Mouse (Mus musculus): ENCODE measurements at regions not wholly inside any gene's neighbourhood (a gene's known extent, or its start where the extent isn't known, plus 50 kb on each side); places are given as distances from the start of the nearest gene placed in this dataset.

DNA sequence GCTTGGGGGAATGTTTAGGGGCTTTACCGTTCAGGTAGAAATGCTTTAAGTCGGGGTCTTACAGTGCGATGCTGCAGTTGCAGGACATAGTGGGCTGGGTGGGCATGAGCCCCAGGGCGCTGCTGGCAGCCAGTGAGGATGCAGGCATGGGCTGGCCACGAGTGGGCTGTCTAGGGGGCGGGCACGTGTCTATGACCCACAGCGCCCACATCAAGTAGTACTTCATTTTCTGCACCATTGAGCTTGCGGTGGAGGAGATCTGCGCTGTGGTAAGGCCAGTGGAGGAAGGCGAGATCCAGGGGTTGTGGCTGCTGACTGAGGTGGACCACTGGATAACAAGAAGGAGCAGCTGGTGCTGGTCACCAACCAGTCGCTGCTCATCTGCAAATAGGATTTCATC, 52.4 kb upstream of the Olfr291 start:
- no peak for ATAC-seq (replicated peaks; ENCODE audit: low FRiP score, poor library complexity, severe bottlenecking)

DNA sequence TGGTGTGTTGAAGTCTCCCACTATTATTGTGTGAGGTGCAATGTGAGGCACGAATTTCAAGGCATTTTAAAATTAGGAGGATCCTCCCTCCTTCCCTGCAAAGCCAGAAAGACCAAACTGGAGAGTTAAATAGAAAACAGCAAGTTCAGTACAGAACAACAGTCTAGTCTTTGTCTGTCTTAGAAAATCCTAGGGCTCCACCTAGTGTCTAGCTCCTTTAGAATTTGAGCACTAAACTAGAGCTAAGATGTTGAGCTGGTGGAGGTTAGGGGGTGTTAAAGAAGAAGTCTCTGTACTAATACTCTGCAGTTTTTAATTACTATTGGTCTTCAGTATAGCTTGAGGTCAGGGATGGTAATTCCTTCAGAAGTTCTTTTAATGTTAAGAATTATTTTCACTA, 58.7 kb upstream of the Olfr291 start:
- no peak for ATAC-seq (replicated peaks; ENCODE audit: low FRiP score, poor library complexity, severe bottlenecking)

DNA sequence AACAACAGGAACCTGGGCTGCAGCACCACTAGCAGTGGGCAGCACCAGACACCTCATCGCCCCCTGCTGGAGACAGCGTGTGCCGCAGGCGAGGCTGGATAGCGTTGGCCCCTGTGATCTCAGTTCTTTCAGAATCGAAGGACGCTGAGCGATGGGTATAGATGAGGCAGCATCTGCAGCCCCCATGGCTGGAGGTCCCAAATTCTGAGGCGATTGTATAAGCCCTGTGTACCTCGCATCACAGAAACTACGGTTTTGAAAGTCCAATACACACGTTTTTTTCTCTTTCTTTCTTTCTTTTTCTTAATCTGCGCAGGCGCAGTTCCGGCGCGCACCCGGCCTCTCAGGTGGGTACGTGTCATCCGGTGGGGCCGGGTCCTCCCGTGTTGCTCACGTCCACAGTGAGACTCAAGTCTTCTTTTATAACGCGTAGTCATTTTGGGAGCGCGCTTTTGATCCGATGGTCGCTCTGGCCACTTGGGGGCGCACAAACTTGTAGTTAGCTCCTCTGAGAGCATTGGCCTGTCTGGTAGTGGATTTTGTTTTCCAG, 74.0 kb upstream of the Olfr291 start:
- ATAC-seq (replicated peaks; ENCODE audit: low FRiP score, poor library complexity, severe bottlenecking) = peak; percentile 97

DNA sequence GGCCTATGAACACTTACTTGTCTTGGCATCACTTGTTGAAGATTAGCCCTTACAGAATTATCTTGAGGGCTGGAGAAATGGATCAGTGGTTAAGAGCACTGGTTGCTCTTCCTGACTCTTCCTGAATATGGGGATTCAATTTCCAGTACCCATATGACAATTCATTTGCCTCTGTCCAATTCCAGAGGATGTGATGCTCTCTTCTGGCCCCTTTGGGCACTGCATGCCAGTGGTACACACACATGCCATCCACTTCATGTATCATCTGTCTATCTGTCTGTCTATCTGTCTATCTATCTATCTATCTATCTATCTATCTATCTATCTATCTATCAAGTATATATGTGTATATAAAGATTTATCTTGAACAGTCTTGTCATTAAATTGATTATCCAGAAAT, 75.7 kb upstream of the Olfr291 start:
- ATAC-seq (replicated peaks; ENCODE audit: low FRiP score, poor library complexity, severe bottlenecking) = no peak

DNA sequence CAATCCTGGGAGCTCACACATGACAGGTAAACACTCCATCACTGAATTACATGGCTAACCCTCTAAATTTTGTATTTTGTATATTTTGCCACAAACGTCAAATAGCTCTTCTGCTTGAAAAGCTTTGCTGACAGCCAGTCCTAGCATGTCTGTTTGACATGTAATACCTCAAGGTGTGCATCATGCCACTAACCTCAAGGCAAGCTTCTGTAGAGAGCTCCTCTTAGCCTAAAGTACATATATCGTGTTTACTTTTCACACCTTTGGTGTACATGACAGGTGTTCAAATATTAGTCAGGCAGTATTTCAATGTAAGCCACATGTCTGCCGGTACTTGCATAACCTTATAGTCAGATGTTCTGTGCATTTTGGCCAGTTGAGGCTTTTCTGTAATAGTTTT, 66.5 kb upstream of the Zfand6 start:
- no peak for ATAC-seq (replicated peaks; ENCODE audit: low FRiP score, poor library complexity, severe bottlenecking)

DNA sequence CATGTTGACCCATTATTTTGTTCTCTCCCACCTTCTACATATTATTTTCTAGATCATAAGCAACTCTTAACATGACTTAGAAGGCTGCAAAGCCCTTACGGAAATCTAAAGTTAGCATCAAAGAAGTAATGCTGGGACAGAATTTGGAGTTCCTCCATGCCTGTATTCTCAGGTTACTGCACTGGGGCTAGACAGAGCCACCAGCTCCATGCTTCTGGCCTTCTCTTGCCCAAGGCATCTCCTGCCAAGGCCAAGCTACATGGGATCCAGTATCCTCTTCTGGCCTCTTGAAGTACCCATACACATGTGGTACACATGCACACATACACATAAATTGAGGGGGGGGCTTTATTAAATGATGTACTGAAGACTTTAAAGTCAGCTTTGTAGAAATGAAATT, 63.6 kb upstream of the Zfand6 start:
- ATAC-seq (replicated peaks; ENCODE audit: low FRiP score, poor library complexity, severe bottlenecking) = no peak

DNA sequence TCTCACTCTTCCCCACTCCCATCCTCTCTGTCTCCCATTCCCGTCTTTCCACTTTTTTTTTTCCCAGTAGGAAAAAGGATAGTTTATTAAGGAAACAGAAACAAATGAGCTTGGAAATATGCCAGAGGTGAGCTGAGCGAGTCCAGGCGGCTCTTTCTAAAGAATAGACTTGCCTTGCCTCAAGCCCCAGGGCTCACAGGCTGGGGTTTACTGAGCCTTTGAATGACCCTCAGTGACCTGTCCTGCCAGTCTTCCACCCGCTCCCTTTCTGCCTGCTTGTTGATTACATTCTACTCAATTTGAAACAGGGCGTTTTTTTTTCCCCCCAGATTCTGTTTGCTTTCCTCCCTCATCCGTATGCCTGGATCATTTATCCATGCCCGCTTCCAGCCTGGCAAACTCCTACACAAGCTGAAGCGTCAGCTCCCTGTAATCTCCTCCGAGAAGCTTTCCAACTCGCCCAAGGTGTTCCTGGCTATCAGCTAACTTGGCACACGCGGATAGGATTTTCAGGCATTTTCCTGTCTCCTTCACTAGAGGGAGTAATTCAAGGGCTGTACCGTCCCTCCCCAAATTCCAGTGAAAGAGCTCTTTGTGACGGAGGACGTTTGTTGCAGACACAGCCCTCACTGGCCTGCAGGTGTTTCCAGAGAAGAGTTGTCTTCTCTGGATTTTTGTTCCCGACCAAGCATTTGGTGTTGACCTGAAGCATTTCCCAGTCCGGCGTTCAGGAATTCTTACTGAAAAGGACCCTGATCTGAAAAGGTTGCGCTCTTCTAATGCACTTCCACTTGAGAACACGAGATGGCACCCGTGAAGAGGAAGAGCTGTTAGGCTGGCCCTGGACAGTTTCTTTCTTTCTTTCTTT, 59.9 kb upstream of the Zfand6 start:
- peak; percentile 84 for ATAC-seq (replicated peaks; ENCODE audit: low FRiP score, poor library complexity, severe bottlenecking)

DNA sequence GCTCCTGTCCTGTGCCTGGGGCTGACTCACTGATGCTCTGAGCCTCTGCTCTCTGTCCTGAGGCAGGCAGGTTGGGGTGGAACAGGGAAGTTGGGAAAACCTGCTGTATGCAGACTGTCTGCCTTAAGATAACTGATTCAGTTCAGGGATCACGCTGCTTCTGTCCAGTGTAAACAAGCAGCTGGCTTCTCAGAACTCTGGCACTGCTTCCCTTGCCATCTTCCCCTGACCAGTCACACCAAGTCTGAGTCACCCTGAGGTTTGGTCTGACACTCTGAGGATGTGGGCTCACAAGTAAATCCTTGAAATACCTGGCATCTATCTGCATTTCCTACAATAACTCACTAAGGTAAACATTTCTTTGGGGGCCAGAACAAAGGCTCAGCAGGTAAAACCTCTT, 58.1 kb upstream of the Zfand6 start:
- no peak for ATAC-seq (replicated peaks; ENCODE audit: low FRiP score, poor library complexity, severe bottlenecking)

DNA sequence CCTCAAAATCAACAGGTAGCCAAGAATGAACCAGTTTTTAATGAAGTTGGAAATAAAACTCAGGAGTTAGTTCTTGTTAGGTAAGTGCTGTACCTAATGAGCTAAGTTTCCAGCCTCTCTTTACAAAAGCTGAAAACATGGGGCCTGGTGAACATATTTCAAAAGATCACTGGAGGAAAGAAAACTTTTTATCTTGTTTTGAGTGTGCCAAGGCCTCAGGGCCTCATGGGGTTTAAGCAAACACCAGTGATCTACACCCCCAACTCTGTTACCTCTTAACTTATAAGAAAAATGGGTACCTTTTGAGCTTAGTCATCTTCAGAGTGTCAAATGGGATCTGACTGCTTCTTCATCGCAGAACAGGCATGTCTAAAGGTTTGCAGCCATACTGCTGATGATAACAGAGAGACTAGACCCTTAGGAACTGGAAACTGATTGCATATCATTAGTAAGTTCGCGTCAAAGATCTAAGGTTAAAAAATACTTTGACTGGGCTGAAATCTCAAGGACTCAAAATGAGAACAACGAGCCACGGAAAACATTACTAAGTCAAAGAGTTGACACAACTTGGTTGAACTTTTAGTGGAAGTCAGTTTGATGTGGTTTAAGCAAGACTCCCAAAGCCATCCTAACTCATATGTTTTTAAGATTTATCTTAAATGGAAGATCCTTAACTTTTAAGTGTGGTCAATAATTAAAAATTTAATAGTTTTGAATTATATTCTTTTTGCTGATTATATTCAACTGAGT, 54.7 kb upstream of the Zfand6 start:
- no peak for ATAC-seq (replicated peaks; ENCODE audit: low FRiP score, poor library complexity, severe bottlenecking)

DNA sequence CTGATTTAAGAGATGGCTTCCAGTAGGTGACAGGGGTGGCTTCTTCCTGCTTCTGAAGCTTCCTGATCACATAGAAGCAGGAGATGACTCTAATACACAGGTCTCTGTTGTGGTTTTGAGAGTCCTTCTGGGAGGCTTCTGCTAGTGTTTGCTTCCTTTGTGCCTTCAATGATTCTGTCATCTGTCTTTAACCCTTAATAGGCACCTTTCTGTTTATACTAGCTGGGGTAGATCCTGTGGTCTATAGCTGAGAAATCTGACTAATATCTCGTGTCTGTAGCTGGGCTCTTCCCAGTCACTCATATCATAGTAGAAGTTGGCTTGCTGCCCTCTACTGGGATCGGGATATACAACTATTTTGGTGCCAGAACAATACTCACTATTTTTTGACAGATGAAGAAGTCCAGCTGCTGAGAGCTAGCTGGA, 50.2 kb upstream of the Zfand6 start:
- peak; percentile 62; the same call in 1 of the 2 replicates for ATAC-seq (replicated peaks; ENCODE audit: low FRiP score, poor library complexity, severe bottlenecking)

All from erythroblast, adult 5-6 weeks (primary cell).